Mouse (Mus musculus) inflammation-experienced regulatory T-cells (primary cell): ENCODE data around the gene Fam216b. TPM values are rescaled to one million over a fixed set of nuclear protein-coding genes. Genes with fewer than 3 reads are reported as not detected.

Experiments used
- polyA plus RNA-seq, 2 experiments: library from polyadenylated mRNA; unstranded; fragments of 100-300 nt; shearing (Covaris generic); gene quantifications; one replicate each; pipeline ENCODE4 v1.2.1; 2017

Fam216b gene
- under 1 TPM in 1 of 2 experiments, not detected in 1; 0.11 TPM for polyA plus RNA-seq

GRCm38 (mm10) chr14:78088907-78089306 is at the start of gene Fam216b:
Gene Fam216b (minus strand): TSS chr14:78089007.

Other genes starting within 250 kb of the Fam216b start
- gene Dnajc15, start 213.9 kb downstream of the Fam216b start, polyA plus RNA-seq = 100 to 1,000 TPM; 112 to 150 TPM
- gene Epsti1, start 184.8 kb downstream of the Fam216b start, polyA plus RNA-seq = 100 to 1,000 TPM in 1 of 2 experiments, 10 to 100 TPM in 1; 87.9 to 112 TPM
- 10 to 100 TPM; 53.3 to 70.8 TPM for gene Tnfsf11, start 219.0 kb upstream of the Fam216b start, polyA plus RNA-seq